Mouse (Mus musculus) embryonic facial prominence, embryonic 14.5 days (tissue): ENCODE measurements at regions not wholly inside any gene's neighbourhood (a gene's known extent, or its start where the extent isn't known, plus 50 kb on each side); places are given as distances from the start of the nearest gene placed in this dataset.

Experiments
- ATAC-seq: fragments of 200-750 bp; cut with Nextera tagmentation; 2 replicates; pipeline ENCODE4 v1.8.0; 2017; ENCODE audit warnings: low read depth, moderate number of reproducible peaks, moderate TSS enrichment
- DNase-seq: peaks from one replicate; pipeline ENCODE4 v3.0.0-alpha.2; 2015; ENCODE audit warnings: low spot score
- H3K27ac ChIP-seq: fragments of 300-500 bp; sonication (generic); replicated peaks from 2 replicates; pipeline ENCODE4 v1.5.1; 2014; ENCODE audit warnings: low read depth, mild to moderate bottlenecking, low read length, moderate library complexity
- H3K27me3 ChIP-seq: fragments of 300-500 bp; sonication (generic); replicated peaks from 2 replicates; pipeline ENCODE4 v1.6.1; 2014; ENCODE audit warnings: low read length; ENCODE audit not compliant: control insufficient read depth, insufficient read depth
- H3K36me3 ChIP-seq: fragments of 300-500 bp; sonication (generic); 2 replicates; pipeline ENCODE4 v1.6.1; 2014; ENCODE audit warnings: low read length, mixed read lengths; ENCODE audit not compliant: control insufficient read depth, insufficient read depth
- H3K4me1 ChIP-seq: fragments of 300-500 bp; sonication (generic); 2 replicates; pipeline ENCODE4 v1.6.1; 2014; ENCODE audit warnings: antibody characterized with exemption, low read length; ENCODE audit not compliant: control insufficient read depth, insufficient read depth
- H3K4me2 ChIP-seq: fragments of 300-500 bp; sonication (generic); 2 replicates; pipeline ENCODE4 v1.6.1; 2014; ENCODE audit warnings: low read depth, mild to moderate bottlenecking, low read length, moderate library complexity, mixed read lengths
- H3K4me3 ChIP-seq: fragments of 300-500 bp; sonication (generic); 2 replicates; pipeline ENCODE4 v1.5.1; 2014; ENCODE audit warnings: low read depth, mild to moderate bottlenecking, low read length
- H3K9ac ChIP-seq: fragments of 300-500 bp; sonication (generic); 2 replicates; pipeline ENCODE4 v1.6.1; 2014; ENCODE audit warnings: low read depth, mild to moderate bottlenecking, low read length, moderate library complexity, mixed read lengths
- H3K9me3 ChIP-seq: fragments of 300-500 bp; sonication (generic); 2 replicates; pipeline ENCODE4 v1.6.1; 2016; ENCODE audit warnings: low read length; ENCODE audit not compliant: control insufficient read depth
- WGBS: fragments of 180-500 bp; shearing (Covaris S2); extraction: QIAGEN DNeasy Blood & Tissue Kit; methylation state at CpG from one replicate; pipeline ENCODE4 v1.1.7; 2014; 5-methylcytosine and 5-hydroxymethylcytosine counted together

GRCm38 (mm10) chr1:61559514-61559913 is 79.1 kb upstream of the Pard3b start:
- no peak overlapping the region for H3K9ac ChIP-seq
- no peak overlapping the region for H3K27ac ChIP-seq
- H3K4me2 ChIP-seq = no peak overlapping the region
- no peaks in the 10 kb centered on the region for H3K27me3 ChIP-seq
- H3K9me3 ChIP-seq = no peaks in the 10 kb centered on the region
- no peaks in the 10 kb centered on the region for H3K36me3 ChIP-seq
- ATAC-seq (no peak), DNase-seq (no peak)
- H3K4me3 ChIP-seq = no peak overlapping the region
- WGBS = 84% methylated on average over 2 of the region's 2 CpGs
- H3K4me1 ChIP-seq = no peaks in the 10 kb centered on the region

GRCm38 (mm10) chr1:61562091-61562490 is 76.5 kb upstream of the Pard3b start:
- Histone ChIP-seq H3K9ac (no peak overlapping the region), H3K4me2 (no peak overlapping the region), H3K9me3 (no peaks in the 10 kb centered on the region), H3K27ac (no peak overlapping the region), H3K36me3 (no peaks in the 10 kb centered on the region), H3K4me1 (no peaks in the 10 kb centered on the region), H3K27me3 (no peaks in the 10 kb centered on the region), H3K4me3 (no peak overlapping the region)
- DNase-seq (peak; percentile 70), ATAC-seq (0 out of 2 replicates have a peak, but pooled peaks have one; percentile 44)
- WGBS = 43% methylated on average over 2 of the region's 2 CpGs

DNA sequence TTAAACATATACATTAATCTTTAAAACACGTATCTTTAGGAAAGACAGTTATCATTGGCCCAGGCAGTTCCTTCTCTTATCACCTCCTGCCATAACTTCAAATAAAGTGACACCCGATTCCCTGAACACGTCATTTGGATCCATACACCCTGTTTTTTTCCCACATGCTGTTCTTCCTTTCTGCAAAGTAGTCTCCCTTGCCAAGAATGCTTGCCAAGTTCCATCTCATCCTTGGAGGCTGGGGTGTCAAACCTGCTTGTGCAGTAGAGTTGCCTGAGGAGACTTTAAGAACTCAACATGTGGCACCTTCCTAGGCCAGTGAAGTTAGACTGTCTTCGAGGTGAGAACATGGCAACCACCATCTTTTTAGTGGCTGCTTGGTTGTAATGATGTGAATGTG is 73.2 kb upstream of the Pard3b start:
- H3K9me3 ChIP-seq = no peaks in the 10 kb centered on the region

GRCm38 (mm10) chr1:61574276-61574675 is 64.3 kb upstream of the Pard3b start:
- Histone ChIP-seq H3K9ac (no peak overlapping the region), H3K27ac (no peak overlapping the region), H3K4me3 (no peak overlapping the region), H3K27me3 (no peaks in the 10 kb centered on the region), H3K9me3 (no peaks in the 10 kb centered on the region), H3K4me1 (no peaks in the 10 kb centered on the region), H3K36me3 (no peaks in the 10 kb centered on the region), H3K4me2 (no peak overlapping the region)
- WGBS = 71% methylated on average over 2 of the region's 2 CpGs
- DNase-seq (no peak), ATAC-seq (no peak)

More for the DNA sequence above, 73.2 kb upstream of the Pard3b start:
- Histone ChIP-seq H3K27me3 (no peaks in the 10 kb centered on the region), H3K4me3 (no peak overlapping the region), H3K9ac (no peak overlapping the region), H3K36me3 (no peaks in the 10 kb centered on the region), H3K27ac (no peak overlapping the region), H3K4me2 (no peak overlapping the region), H3K4me1 (no peaks in the 10 kb centered on the region)
- ATAC-seq (no peak), DNase-seq (no peak)
- WGBS = 80% methylated on average over 4 of the region's 4 CpGs

DNA sequence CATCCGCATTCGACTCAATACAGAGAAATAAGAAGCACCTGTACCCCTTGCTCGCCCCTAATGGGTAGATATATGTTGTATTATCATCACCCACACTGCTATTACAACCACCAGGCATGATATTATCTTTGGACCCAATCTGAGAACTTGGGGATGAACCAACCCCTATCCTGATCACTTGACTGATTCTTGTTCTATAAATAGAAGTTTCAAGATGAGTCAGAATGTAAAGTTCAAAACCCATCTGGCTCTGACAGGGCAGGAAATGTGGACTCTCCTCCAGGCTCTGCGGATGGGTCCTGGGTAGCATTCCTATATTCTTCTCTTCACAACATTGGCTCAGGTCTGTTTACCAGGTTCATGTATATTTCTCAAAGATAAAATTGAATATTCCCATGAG is 61.9 kb upstream of the Pard3b start:
- Histone ChIP-seq H3K4me1 (no peaks in the 10 kb centered on the region), H3K9me3 (no peaks in the 10 kb centered on the region), H3K4me2 (no peak overlapping the region), H3K27me3 (no peaks in the 10 kb centered on the region), H3K36me3 (no peaks in the 10 kb centered on the region), H3K4me3 (no peak overlapping the region), H3K9ac (no peak overlapping the region), H3K27ac (no peak overlapping the region)
- DNase-seq = no peak
- WGBS = 93% methylated on average over 4 of the region's 4 CpGs
- no peak for ATAC-seq

DNA sequence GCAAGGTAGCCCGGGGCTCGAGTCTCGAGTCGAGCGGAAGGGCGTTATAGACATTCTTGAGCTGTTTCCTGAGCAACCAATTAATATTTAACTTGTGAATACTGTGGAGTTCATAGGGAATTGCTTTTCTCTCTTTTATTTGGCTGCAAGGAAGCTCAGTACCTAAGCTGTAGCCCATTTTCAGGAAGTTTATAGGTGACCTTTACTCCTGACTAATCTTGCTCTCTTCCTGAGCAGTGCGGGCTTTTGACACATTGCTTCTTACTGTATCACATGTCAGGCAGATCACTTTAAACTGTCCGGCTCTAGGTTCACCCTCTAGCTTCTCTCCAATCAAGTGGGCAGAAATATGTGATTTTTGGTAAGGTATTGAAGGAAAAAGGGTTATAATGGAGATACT is 51.4 kb upstream of the Pard3b start:
- H3K4me1 ChIP-seq = no peaks in the 10 kb centered on the region
- H3K27me3 ChIP-seq = no peaks in the 10 kb centered on the region
- no peaks in the 10 kb centered on the region for H3K36me3 ChIP-seq
- no peak overlapping the region for H3K4me2 ChIP-seq
- no peaks in the 10 kb centered on the region for H3K9me3 ChIP-seq
- H3K4me3 ChIP-seq = no peak overlapping the region
- H3K9ac ChIP-seq = no peak overlapping the region
- ATAC-seq (no peak), DNase-seq (no peak)
- WGBS = 85% methylated on average over 8 of the region's 8 CpGs
- no peak overlapping the region for H3K27ac ChIP-seq
